Mouse (Mus musculus): Measurements from ENCODE around the gene Smad3. TPM values are rescaled to one million over a fixed set of nuclear protein-coding genes. Genes with fewer than 3 reads are reported as not detected.
A peak's percentile ranks its signal among the peaks of the same experiment; 100 is the strongest.

Gene Smad3
- total and polyA plus RNA-seq, 3 experiments: 7.5 to 10.2 TPM; not detected in 1

DNA sequence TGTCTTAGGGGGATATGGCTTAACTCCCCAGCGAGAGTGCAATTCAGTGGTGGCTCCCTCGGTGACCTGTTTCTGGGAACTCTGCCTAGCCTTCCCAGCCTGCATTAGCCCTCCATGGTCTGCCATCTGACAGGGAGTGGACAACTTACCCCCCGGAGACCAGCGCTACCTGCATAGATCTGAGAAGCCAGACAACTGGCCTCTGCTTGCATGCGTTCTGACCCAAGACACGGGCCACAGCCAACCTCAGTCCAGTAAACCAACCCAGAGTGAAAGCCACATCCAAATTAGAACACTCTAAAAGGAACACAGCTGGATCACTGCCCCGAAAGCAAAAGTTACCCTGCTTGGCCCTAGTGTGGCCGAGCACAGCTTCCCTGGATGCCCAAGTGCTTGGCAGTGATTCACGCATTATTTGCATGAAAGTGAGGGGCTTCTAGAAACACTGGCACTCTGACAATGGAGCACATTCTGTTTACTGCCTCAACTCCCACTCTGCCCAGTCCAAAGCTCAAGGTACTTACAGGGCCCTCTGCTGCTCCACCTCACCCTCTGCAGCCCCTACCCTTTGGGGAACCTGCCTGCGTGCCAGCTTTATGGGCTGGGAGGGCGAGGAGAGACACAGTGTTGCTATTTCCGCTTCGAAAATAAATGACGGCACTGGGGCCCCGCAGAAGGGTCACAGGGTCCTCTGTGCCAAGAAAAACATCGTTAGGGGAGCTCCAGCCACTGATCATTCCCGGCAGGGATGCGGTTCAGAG lies 91.0 kb downstream of the Smad3 start:
- Histone ChIP-seq H3K9ac (ENCODE audit: control insufficient read depth, low read depth, low read length, poor library complexity, severe bottlenecking) (no peak overlapping the region), H3K4me3 (ENCODE audit: control insufficient read depth in 1 of 2, insufficient read depth in 1 of 2, low read depth in 2 of 2, low read length in 2 of 2) (no peak overlapping the region), H3K4me1 (ENCODE audit: control insufficient read depth in 1 of 2, insufficient read depth in 2 of 2, low read length in 2 of 2) (peaks cover 12 to 20% of the 10 kb centered on the region in 2 experiments; a peak in 3 of 4 replicates), H3K36me3 (ENCODE audit: control insufficient read depth in 1 of 2, insufficient read depth in 2 of 2, low read length in 2 of 2) (peaks cover 0 to 13% of the 10 kb centered on the region in 2 experiments; a peak in 2 of 4 replicates), H3K9me3 (replicated peaks; ENCODE audit: insufficient read depth, low read length) (no peaks in the 10 kb centered on the region), H3K79me2 (ENCODE audit: control insufficient read depth, insufficient read depth, low read length, poor library complexity) (no peaks in the 10 kb centered on the region), H3K27me3 (ENCODE audit: control insufficient read depth in 1 of 2, insufficient read depth in 2 of 2, low read length in 2 of 2) (no peaks in the 10 kb centered on the region), H3K27ac (ENCODE audit: control insufficient read depth, low read depth, low read length) (no peak overlapping the region)
- DNase-seq (ENCODE audit: low read depth, low spot score): no peak
- TF ChIP-seq RCOR1 (IDR thresholded peaks at IDR 0.05; ENCODE audit: low read depth, low read length) (no peak), GATA1 (IDR thresholded peaks at IDR 0.05; ENCODE audit: low read depth, low read length) (no peak), ZC3H11A (IDR thresholded peaks at IDR 0.05; ENCODE audit: low read depth, low read length) (no peak), HCFC1 (IDR thresholded peaks at IDR 0.05; ENCODE audit: low read depth, low read length) (no peak), MAFK (IDR thresholded peaks at IDR 0.05; ENCODE audit: borderline replicate concordance, low read depth, low read length) (no peak), ZMIZ1 (IDR thresholded peaks at IDR 0.05; ENCODE audit: low read depth, low read length) (no peak)

DNA sequence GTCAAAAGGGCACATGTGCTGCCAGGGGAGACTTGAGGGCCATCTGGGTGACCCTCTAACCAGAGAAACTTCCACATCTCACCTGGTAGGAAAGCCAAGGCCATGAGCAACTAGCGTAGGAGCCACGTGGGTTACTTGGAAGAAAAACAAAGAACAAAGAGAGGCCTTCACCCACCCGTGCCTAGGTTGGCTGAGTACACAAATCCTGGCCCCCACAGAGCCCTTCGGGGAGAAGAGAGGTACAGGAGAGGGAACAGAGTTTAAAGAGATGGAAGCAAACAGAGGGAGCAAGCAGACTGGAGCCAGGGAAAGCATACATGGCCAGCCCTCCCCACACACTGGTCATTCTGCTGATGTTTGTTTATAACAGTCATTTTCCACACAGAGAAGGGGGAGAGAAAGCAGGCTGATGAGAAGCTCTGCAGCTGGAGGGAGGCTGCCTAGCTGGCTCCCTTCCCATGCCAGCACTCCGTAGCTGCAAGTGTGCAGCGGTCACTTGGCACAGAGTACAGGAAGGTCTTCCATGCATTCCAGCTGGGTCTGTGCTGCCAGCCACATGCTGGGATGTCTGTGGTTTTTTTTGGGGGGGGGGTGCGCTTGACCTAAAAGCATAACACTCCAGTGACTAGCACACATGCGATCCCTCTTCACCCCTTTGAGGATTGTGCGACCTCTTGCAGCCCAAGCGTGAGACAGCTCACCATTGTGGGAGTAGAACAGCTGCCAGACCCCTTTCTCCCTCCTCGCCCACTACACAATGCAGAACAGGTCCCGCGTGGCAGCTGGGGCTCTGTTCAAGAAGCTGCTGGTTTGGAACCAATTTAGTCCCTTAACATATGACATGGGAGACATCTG lies 92.8 kb downstream of the Smad3 start:
- no peak overlapping the region for H3K4me3 ChIP-seq (ENCODE audit: control insufficient read depth in 1 of 2, insufficient read depth in 1 of 2, low read depth in 2 of 2, low read length in 2 of 2)
- TF ChIP-seq USF2 (IDR thresholded peaks at IDR 0.05; ENCODE audit: borderline replicate concordance in 1 of 2, insufficient read depth in 1 of 2, low read depth in 1 of 2, low read length in 2 of 2) (no peak), GABPA (IDR thresholded peaks at IDR 0.05; ENCODE audit: low read depth, low read length) (no peak), MAZ (IDR thresholded peaks at IDR 0.05; ENCODE audit: low read depth, low read length) (no peak), MYB (IDR thresholded peaks at IDR 0.05; ENCODE audit: low read depth, low read length) (no peak), MXI1 (IDR thresholded peaks at IDR 0.05; ENCODE audit: low read depth, low read length) (no peak)
- H3K27ac ChIP-seq (ENCODE audit: control insufficient read depth, low read depth, low read length): peak overlapping the region; percentile 86
- H3K36me3 ChIP-seq (ENCODE audit: control insufficient read depth in 1 of 2, insufficient read depth in 2 of 2, low read length in 2 of 2): peaks cover 0 to 13% of the 10 kb centered on the region in 2 experiments; a peak in 2 of 4 replicates
- H3K79me2 ChIP-seq (ENCODE audit: control insufficient read depth, insufficient read depth, low read length, poor library complexity): no peaks in the 10 kb centered on the region
- no peaks in the 10 kb centered on the region for H3K27me3 ChIP-seq (ENCODE audit: control insufficient read depth in 1 of 2, insufficient read depth in 2 of 2, low read length in 2 of 2)
- peaks cover 12 to 20% of the 10 kb centered on the region in 2 experiments; a peak in 3 of 4 replicates for H3K4me1 ChIP-seq (ENCODE audit: control insufficient read depth in 1 of 2, insufficient read depth in 2 of 2, low read length in 2 of 2)
- H3K9ac ChIP-seq (ENCODE audit: control insufficient read depth, low read depth, low read length, poor library complexity, severe bottlenecking): peak overlapping the region; percentile 54
- H3K9me3 ChIP-seq (replicated peaks; ENCODE audit: insufficient read depth, low read length): no peaks in the 10 kb centered on the region
- no peak for DNase-seq (ENCODE audit: low read depth, low spot score)
